Mouse (Mus musculus) hematopoietic stem cell, adult 5-6 weeks (primary cell): ENCODE results near the gene Zfp961. TPM values are rescaled to one million over a fixed set of nuclear protein-coding genes. Genes with fewer than 3 reads are reported as not detected.
A peak's percentile ranks its signal among the peaks of the same experiment; 100 is the strongest.
"Not testable (repeated sequence)": the region's sequence is repeated elsewhere in the genome, so short reads cannot be mapped to it uniquely, and the experiment has no call there.

Experiments used
- ATAC-seq, 2 experiments: fragments of 125-278 bp in 1 of 2; replicated peaks in 1 of 2; 2 replicates each; pipeline ENCODE4 v1.8.0; 2016 to 2017; ENCODE audit warnings: inconsistent platforms in 2 of 2, mild to moderate bottlenecking in 2 of 2, moderate number of reproducible peaks in 2 of 2, low read depth in 1 of 2, moderate TSS enrichment in 1 of 2; ENCODE audit not compliant: low FRiP score in 2 of 2, poor library complexity in 2 of 2, severe bottlenecking in 2 of 2, insufficient read depth in 1 of 2, low TSS enrichment in 1 of 2
- total RNA-seq: library from RNA; stranded (forward); fragments of 172-1452, 232-1000 nt; gene quantifications from 2 replicates; pipeline ENCODE4 v1.2.3, GENCODE M21; 2017

Gene Zfp961
- total RNA-seq, 1 experiment from 2014 or later = 21.1 TPM

DNA sequence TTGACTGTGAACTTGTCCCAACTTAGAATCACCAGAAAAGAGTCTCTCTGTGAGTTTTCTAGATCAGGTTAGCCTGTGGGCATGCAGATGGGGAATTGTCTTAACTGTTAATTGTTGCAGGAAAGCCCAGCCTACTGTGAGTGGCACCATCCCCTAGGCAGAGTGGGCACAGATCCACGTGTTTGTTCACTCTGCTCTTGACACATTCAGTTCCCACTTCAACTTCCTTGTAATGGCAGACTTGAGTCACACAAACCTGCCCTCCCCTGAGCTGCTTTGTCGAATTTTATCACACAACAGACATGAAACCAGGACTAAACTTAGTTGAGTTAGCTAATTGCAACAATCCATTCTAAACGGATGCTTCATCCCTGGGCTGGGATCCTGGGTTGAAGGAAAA lies 49.4 kb downstream of the Zfp961 start:
- no peak for ATAC-seq

DNA sequence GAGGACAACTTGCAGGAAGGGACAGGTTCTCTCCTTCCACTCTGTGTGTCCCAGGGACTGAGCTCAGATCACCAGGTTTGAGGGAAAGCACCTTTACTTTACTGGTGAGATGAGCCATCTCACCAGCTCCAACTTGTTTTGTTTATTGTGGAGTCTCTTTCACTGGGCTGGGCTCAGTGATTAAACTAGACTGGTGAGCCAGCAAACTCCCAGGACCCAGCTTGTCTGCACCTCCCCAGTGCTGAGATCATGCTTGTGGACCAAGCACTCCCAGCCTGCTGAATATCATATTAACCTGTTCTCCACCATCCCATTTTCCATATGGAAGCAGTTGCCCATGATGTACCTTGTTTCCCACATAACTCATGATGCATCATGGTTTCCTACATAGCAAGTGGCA lies 52.1 kb downstream of the Zfp961 start:
- ATAC-seq = no peak

DNA sequence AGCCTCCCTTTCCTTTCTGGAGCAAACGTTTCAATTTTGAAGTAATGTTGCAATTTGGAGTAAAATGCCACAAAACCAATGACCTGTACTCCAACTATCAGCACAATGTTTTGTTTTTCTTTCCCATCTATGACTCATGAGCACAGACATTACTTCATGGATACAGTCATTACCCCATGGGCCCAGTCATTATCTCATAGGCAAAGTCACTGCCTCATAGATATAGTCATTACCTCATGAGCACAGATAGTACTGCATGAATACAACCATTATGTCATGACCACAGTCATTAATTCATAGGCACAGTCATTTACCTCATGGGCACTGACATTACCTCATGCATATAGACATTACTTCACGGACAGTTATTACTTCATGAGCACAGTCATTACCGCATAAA lies 55.1 kb downstream of the Zfp961 start:
- no peak for ATAC-seq

DNA sequence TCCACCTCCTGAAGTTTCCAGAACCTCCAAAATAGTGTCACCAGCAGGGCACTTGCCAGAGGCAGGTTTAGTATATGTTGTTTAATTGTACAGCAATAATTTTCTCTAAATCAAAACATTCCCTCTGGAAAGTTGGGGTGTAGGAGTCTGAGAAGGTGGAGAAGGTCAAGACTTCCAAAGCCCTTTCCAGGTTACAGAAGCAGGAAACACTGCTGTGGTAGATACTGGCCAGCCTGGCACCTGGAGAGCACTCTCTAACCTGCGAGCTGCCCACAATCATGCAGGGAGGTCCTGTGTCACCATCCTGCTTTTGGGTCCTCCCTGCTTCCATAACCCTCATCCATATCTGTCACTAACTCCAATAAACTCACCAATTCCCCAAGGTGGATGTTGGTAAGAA lies 55.9 kb downstream of the Zfp961 start:
- no peak for ATAC-seq

DNA sequence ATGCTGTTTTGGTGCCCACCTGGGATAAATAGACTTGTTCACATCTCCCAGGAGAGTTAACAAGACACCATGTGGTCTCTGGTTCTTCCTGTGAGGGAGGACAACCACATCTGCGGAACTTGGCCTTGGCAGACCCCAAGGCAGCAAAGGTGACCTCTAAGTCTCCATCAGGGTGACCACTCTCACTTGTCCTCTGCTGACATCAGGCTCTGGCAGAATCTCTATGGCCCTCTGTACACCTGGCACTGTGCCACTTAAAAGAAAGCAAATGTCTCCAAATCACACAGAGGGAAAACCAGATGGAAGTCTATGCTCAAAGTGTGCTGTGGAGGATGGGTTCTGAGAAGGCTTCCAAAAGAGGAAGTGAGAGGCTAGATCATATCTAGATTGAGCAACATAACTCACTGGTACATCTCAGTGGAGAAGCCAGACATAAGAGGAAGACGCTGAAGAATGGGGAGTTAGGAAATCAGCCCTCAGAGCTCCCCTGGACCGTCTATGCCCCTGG lies 57.4 kb downstream of the Zfp961 start:
- peak; percentile 90 to 92 for ATAC-seq

DNA sequence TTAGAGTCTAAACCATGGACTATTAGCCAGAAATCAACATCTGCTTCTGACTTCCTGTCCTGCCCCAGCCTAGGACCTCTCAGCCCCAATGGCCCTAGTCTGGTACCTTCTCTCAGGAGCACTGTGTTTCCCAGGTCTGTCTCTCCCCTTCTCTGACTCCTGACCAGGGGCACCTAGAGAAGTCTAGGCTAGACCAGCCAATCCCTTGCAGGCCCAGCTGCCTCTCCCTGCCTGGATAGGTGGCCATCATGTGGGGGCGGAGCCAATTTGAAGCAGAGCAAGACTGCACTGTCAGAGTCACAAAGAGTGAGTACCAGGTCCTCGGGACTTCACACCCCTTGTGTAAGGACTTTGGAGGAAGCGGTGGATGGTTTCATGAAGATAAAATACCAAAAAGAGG lies 58.6 kb downstream of the Zfp961 start, which contains the start of gene Cyp4f18:
Cyp4f18 (minus strand) TSS at position 154 of the 400 bp plus-strand sequence.
- peak in 1 of 2 experiments; percentile 29; a peak in 1 of 4 replicates for ATAC-seq

DNA sequence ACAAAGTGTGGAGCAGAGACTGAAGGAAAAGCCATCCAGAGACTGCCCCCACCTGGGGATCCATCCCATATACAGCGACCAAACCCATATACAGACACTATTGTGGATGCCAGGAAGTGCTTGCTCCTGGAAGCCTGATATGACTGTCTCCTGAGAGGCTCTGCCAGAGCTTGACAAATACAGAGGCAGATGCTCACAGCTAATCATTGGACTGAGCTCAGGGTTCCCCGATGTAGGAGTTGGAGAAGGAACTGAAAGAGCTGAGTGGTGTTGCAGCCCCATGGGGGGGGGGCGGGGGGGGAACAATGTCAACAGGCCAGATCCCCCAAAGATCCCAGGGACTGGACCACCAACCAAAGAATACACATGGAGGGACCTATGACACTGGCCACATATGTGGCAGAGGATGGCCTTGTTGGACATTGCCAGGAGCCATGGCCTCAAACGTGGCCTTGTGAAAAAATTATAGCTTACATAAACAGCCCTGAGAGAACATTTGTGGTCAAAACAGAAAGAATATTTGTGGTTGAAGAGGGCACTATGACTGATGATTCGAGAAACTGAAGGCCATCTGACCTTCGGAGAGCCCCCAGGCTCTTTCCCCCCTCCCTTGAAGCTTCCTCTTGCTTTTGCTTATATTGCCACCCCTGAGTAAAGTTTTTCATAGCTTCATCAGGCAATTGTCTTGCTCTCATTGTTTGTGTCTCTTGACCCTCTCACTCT lies 62.8 kb downstream of the Zfp961 start:
- ATAC-seq = not testable (repeated sequence)

DNA sequence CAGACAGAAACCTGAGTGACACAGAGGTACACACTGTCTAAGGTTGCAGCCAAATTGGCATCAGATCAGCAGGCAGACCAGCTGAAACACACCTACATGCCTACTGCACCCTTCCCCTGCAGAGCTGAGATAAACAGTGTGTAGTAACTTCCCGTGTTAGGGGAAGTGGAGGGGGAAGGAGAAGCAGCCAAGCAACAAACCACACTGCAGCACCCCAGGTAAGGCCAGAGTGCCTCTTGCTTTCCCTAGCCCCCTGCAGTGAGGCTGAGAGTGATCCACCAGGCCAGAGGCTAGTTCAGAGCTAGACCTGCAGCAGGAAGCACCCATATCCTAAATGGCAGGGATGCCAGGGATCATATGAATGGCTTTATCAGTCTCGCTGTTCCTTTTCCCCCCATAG lies 66.5 kb downstream of the Zfp961 start:
- ATAC-seq = peak; percentile 87 to 93

DNA sequence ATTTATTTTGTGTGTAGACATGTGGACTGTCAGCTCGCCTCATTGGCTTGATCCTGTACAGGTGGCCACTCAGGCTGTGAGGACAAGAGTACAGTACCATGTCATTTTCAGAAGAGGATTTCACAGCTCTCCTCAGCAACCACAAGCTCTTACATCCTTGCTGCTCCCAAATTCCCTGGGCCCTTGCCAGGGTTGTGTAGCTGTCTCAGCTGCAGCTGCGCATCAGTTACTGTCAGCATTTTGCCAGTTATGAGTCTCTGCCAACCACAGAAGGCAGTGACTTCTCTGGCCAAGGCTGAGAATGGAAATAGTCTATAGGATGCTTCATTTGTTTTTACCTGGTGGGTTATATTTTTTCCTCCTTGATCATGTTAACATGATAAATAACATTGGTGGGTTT lies 67.3 kb downstream of the Zfp961 start:
- no peak for ATAC-seq

DNA sequence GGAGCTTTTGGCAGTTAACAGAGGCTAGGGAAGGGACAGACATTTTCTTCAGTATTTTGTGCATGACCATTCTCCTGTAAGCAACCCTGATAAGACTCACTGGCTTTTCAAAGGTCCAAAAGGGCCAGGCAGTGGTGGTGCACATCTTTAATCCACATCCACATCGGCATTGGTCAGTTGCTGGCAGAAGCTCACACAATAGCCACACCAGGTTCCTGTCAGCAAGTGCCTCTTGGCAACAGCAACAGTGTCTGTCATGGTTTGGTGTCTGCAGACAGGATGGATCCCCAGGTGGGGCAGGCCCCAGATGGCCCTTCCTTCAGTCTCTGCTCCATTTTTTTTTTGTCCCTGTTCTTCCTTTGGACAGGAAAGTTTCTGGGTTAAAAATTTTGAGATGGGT lies 68.2 kb downstream of the Zfp961 start:
- ATAC-seq = not testable (repeated sequence)

DNA sequence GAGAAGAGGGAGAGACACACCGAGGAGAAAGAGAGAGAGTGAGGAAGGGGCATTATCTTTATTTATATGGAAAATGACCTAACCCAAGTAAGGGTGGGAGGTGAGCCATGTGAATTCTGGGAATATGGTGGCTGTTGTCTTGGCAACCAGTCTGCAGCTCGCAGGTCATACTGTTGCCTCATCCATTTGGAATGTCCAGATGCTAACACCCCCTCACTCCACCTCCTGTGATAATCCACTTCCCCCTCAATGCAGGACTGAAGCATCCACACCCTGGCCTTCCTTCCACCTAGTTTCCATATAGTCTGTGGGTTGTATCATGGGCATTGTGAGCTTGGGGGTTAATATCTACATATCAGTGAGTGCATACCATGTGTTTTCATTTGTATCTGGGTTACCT lies 69.0 kb downstream of the Zfp961 start:
- no peak for ATAC-seq

DNA sequence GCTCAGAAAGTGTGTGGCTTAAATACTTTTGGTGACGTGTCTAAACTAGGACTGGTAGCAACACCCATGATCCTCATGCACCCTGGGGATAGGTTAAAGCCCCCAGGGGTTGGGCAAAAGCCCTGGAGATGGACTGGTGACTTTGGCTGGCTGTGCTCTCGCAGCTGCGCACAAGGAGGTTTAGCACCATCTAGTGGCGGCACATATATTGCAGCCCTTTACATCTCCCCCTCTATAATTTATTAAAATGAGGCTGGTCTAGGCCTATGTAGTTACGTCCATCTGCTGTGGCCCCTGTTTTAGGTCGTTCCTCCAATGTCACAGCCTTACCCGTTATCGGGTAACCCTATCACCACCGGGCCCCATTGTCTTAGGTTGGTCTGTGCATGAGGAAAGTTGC lies 74.0 kb downstream of the Zfp961 start:
- ATAC-seq = not testable (repeated sequence)

DNA sequence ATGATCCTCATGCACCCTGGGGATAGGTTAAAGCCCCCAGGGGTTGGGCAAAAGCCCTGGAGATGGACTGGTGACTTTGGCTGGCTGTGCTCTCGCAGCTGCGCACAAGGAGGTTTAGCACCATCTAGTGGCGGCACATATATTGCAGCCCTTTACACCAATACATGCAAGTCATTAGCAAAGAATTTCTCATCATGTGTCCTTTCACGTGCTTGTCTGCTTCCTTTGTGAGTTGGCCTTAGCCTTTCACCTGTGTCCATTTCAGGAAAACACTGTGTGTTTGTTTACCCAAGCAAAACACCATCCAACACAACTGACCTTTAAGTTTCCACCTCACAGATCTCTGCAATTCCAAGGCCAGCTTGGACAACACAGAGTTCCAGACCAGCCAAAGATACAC lies 82.1 kb downstream of the Zfp961 start:
- ATAC-seq = not testable (repeated sequence)

DNA sequence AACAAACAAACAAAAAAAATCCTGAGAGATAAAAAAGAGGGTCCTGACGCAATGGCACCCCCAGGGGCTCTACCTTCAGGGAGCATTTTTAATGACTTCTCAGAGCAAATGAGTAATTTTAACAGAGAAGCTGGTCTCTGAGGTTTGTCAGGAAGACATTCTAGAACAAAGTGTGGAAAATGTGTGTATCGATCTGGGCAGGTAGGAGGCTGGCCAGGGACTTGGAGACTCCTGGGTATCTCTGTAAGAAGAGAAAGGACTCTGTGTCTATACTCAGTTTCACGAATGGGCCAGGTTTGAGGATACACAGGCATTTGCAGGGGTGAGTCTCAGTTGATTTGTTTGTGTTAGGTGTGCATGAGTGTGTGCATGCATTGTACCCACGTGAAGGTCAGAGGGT lies 90.1 kb downstream of the Zfp961 start, which contains the start of gene Olfr372:
Olfr372 (plus strand) TSS at position 301 of the 400 bp plus-strand sequence.
- ATAC-seq = not testable (repeated sequence)

DNA sequence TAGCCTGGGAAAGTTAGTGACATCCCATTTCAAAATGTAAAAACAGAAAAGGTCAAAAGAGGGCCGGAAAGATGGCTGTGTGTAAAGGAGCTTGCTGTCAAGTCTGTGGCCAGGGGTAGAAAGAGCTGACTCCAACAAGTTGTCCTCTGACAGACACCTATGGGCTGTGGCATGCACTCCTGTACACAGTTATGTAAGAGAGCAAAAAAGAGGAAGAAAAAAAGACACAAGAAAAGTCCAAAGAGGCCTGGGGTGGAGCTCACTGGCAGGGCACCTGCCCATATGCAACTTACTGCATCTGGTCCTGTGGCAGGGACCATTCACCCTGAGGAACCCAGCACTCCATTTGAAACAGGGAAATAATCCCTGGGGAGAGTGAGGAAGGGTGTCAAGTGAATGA lies 91.7 kb downstream of the Zfp961 start:
- peak; percentile 49 to 62; a peak in 3 of 4 replicates for ATAC-seq

Other genes with a start within 250 kb of the Zfp961 start
- 1.3 TPM in 2 replicates for gene B3gnt3, start 249.2 kb upstream of the Zfp961 start, total RNA-seq
- gene Fcho1, start 225.3 kb upstream of the Zfp961 start, total RNA-seq = 90.7 and 99.4 TPM in 2 replicates
- gene Zfp709, start 69.0 kb upstream of the Zfp961 start, total RNA-seq = 6.6 and 9.9 TPM in 2 replicates
- 10.8 and 14.6 TPM in 2 replicates for gene Zfp882, start 42.4 kb upstream of the Zfp961 start, total RNA-seq
- gene Zfp617, start 42.4 kb upstream of the Zfp961 start, total RNA-seq = 12.6 and 20.3 TPM in 2 replicates
- 1.3 and 3.4 TPM in 2 replicates for gene Cyp4f18, start 58.6 kb downstream of the Zfp961 start, total RNA-seq
- gene Olfr372, start 90.2 kb downstream of the Zfp961 start, total RNA-seq = not detected in 2 replicates
- gene Olfr373, start 132.1 kb downstream of the Zfp961 start, total RNA-seq = not detected in 2 replicates
- gene Olfr374, start 156.0 kb downstream of the Zfp961 start, total RNA-seq = not detected in 2 replicates
- 51.1 and 73.7 TPM in 2 replicates for gene Tpm4, start 183.9 kb downstream of the Zfp961 start, total RNA-seq
- gene Rab8a, start 210.2 kb downstream of the Zfp961 start, total RNA-seq = 317 and 486 TPM in 2 replicates
- 10.1 and 14.3 TPM in 2 replicates for gene Hsh2d, start 238.6 kb downstream of the Zfp961 start, total RNA-seq